Mouse (Mus musculus) spleen, adult 2 months (tissue): ENCODE results near the gene Cyp2r1.

Experiments
- CTCF ChIP-seq: fragments of 200-500 bp; IDR thresholded peaks from 2 replicates; pipeline ENCODE4 v1.5.1; 2011; ENCODE audit warnings: mild to moderate bottlenecking, inconsistent platforms; ENCODE audit not compliant: insufficient read depth, insufficient read length, insufficient replicate concordance; ENCODE audit errors: extremely low read depth
- POLR2A ChIP-seq: fragments of 200-500 bp; IDR thresholded peaks from 2 replicates; pipeline ENCODE4 v1.6.1; 2011; ENCODE audit warnings: low read depth, low read length, inconsistent platforms

- TF ChIP-seq CTCF (no peak), POLR2A (no peak)
These were observed 14.2 kb upstream of the Cyp2r1 start for GRCm38 (mm10) chr7:114576931-114577330.
